Mouse (Mus musculus) adrenal gland, adult 2 months (tissue): ENCODE measurements around the gene Olfr854. TPM values are rescaled to one million over a fixed set of nuclear protein-coding genes. Genes with fewer than 3 reads are reported as not detected.

Source experiments
- DNase-seq: peaks from one replicate; pipeline ENCODE4 v3.0.0; 2021
- long read RNA-seq: library from polyadenylated mRNA; stranded (forward); transcript quantifications from one replicate; pipeline ENCODE4 v2.0.0, GENCODE M21; 2021
- polyA plus RNA-seq: library from polyadenylated mRNA; depleted of rRNA; stranded (reverse); fragments of >200 nt; gene quantifications from 2 replicates; pipeline ENCODE4 v1.2.3, GENCODE M21; 2012; rRNA removed
- total RNA-seq, 2 experiments: library from RNA; stranded (reverse); gene quantifications; 2 replicates each; pipeline ENCODE4 v1.2.3; 2021

Olfr854 gene
- total RNA-seq (not detected), polyA plus RNA-seq (not detected in 2 replicates)
- long read RNA-seq: 0 reads

DNA sequence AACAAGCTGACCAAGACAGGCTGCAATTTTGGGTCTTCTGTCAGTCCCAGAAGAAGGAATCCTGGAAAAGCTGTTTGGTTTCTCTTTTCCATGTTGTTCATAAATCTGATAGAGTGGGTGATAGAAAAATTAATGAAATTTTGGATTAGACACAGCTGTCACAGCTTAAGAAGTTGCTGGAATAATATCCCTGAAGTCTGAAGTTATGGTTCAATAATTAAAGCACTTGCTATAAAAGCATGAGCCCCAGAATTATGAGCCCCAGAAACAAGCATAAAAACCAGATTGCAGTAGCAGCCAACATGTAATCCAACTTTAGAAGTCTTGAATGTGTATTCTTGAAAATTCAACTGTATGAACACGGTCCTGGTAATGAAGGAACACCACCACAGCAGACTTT is at the start of gene Olfr854:
Gene Olfr854 (minus strand): TSS at position 101 of the 400 bp plus-strand sequence.
- DNase-seq: no peak

DNA sequence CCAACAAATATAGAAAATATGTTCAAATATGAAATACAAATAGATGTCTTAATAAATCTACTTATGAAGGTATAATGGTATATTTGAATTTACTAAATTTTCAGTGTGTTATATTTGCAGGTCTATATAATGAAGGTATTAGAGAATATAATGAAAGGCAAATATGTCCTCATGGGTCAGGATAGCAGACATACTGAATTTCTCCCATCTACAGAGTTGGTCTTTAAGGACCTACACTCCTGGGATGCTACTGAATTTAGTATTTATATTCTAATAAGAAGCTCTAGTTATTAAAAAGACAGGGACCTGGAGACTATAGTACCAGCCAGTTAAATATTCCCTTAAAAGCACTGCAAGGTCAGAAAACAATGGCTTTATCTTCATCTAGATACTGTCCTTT is 15.1 kb upstream of the Olfr854 start, which contains the start of gene Olfr855:
Gene Olfr855 (plus strand): TSS at position 301 of the 400 bp plus-strand sequence.
- no peak for DNase-seq

DNA sequence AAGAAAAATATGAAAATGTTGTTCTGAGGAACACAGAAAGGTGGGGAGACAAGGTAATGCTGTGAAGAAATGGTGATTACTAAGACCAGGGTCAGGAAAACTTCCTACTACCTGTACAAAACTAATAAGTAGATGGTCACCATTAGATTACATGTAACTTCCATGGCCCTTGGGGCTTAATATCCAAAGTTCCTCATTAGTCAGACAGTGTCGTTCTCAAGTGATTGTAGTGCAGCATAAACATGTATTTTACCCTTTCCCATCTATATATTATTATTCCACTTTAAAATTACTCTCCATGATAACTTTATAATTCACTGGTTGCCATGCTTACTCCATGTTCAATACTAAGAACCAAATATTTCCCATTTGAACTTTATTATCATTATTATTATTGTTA is 26.2 kb downstream of the Olfr854 start, which contains the start of gene Olfr853:
Gene Olfr853 (minus strand): TSS at position 101 of the 400 bp plus-strand sequence.
- no peak for DNase-seq

Other genes with a start within 250 kb of the Olfr854 start
- not detected for gene Olfr845, start 230.9 kb downstream of the Olfr854 start, total RNA-seq
- gene Olfr845, start 230.9 kb downstream of the Olfr854 start, polyA plus RNA-seq: not detected in 2 replicates
- gene Olfr846, start 203.4 kb downstream of the Olfr854 start, total RNA-seq: not detected
- gene Olfr846, start 203.4 kb downstream of the Olfr854 start, polyA plus RNA-seq: not detected in 2 replicates
- not detected for gene Olfr847, start 188.7 kb downstream of the Olfr854 start, total RNA-seq
- gene Olfr847, start 188.7 kb downstream of the Olfr854 start, polyA plus RNA-seq: not detected in 2 replicates
- gene Olfr849, start 127.1 kb downstream of the Olfr854 start, total RNA-seq: not detected
- gene Olfr849, start 127.1 kb downstream of the Olfr854 start, polyA plus RNA-seq: not detected in 2 replicates
- gene Olfr850, start 89.1 kb downstream of the Olfr854 start, total RNA-seq: not detected
- not detected in 2 replicates for gene Olfr850, start 89.1 kb downstream of the Olfr854 start, polyA plus RNA-seq
- gene Olfr851, start 74.1 kb downstream of the Olfr854 start, total RNA-seq: not detected
- not detected in 2 replicates for gene Olfr851, start 74.1 kb downstream of the Olfr854 start, polyA plus RNA-seq
- not detected for gene Olfr853, start 26.3 kb downstream of the Olfr854 start, total RNA-seq
- gene Olfr853, start 26.3 kb downstream of the Olfr854 start, polyA plus RNA-seq: not detected in 2 replicates
- not detected for gene Olfr855, start 15.2 kb upstream of the Olfr854 start, total RNA-seq
- gene Olfr855, start 15.2 kb upstream of the Olfr854 start, polyA plus RNA-seq: not detected in 2 replicates
- gene Zfp317, start 54.7 kb upstream of the Olfr854 start, total RNA-seq: 10 to 100 TPM; 18.2 to 25.2 TPM
- gene Zfp317, start 54.7 kb upstream of the Olfr854 start, polyA plus RNA-seq: 2.0 and 2.3 TPM in 2 replicates
- gene Olfr857, start 142.1 kb upstream of the Olfr854 start, total RNA-seq: not detected
- gene Olfr857, start 142.1 kb upstream of the Olfr854 start, polyA plus RNA-seq: not detected in 2 replicates
- not detected for gene Olfr58, start 212.9 kb upstream of the Olfr854 start, total RNA-seq
- gene Olfr58, start 212.9 kb upstream of the Olfr854 start, polyA plus RNA-seq: not detected in 2 replicates
- not detected for gene Olfr859, start 237.5 kb upstream of the Olfr854 start, total RNA-seq
- not detected in 2 replicates for gene Olfr859, start 237.5 kb upstream of the Olfr854 start, polyA plus RNA-seq